Mouse (Mus musculus): ENCODE data around the gene Ddb2. TPM values are rescaled to one million over a fixed set of nuclear protein-coding genes. Genes with fewer than 3 reads are reported as not detected.

Gene Ddb2
- total RNA-seq, 1 experiment, result 10.4 TPM

DNA sequence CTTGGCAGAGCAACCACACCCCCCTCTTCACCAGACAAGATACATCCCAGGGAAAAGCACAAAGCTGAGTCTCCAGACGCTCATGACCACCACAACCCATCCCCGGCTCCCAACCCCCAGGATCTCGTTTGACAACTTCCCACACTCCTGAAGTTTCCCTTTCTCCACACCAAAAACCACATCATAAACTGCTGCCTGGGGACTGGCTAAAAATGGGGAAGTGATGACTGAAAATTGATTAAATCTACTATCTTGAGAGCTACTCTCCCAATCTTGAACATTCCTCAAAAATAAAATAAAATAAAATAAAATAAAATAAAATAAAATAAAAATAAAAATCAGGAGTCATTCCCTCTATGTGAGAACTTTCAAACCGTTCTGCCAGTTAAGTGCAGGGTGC lies 73.8 kb downstream of the Ddb2 start:
- Histone ChIP-seq H3K4me1 (ENCODE audit: control insufficient read depth in 2 of 2, insufficient read depth in 2 of 2, low read length in 2 of 2, poor library complexity in 1 of 2) (no peaks in the 10 kb centered on the region), H3K27ac (ENCODE audit: insufficient read depth, low read depth, low read length, poor library complexity, severe bottlenecking) (no peak overlapping the region), H3K9ac (ENCODE audit: insufficient read depth, low read depth, low read length, poor library complexity, severe bottlenecking) (no peak overlapping the region), H3K4me3 (ENCODE audit: insufficient read depth in 1 of 2, low read depth in 1 of 2, low read length in 2 of 2, poor library complexity in 1 of 2, severe bottlenecking in 1 of 2) (no peak overlapping the region), H3K9me3 (ENCODE audit: control insufficient read depth, insufficient read depth, low read depth, low read length) (no peaks in the 10 kb centered on the region), H3K36me3 (ENCODE audit: control insufficient read depth, insufficient read depth, low read length, poor library complexity, severe bottlenecking) (no peaks in the 10 kb centered on the region)
- no peak for DNase-seq (ENCODE audit: low read depth, low spot score)
- in situ Hi-C loops (cut with MboI; ENCODE audit: low sequenced_read_pairs in 2 of 2, unreplicated experiment in 2 of 2), result no loop called here
- no peak for TF ChIP-seq HCFC1 (IDR thresholded peaks at IDR 0.05; ENCODE audit: borderline replicate concordance, insufficient read depth, low read length)
- TF ChIP-seq ZNF384 (IDR thresholded peaks at IDR 0.05; ENCODE audit: low read depth, low read length), result no peak
- TF ChIP-seq CHD2 (IDR thresholded peaks at IDR 0.05; ENCODE audit: low read depth, low read length), result no peak
- no peak for TF ChIP-seq ZC3H11A (IDR thresholded peaks at IDR 0.05; ENCODE audit: borderline replicate concordance, low read depth, low read length)
- TF ChIP-seq MAFK (IDR thresholded peaks at IDR 0.05; ENCODE audit: insufficient read depth, low read depth, low read length), result no peak

Other genes with a start within 250 kb of the Ddb2 start
- gene Rapsn, start 201.4 kb downstream of the Ddb2 start, total RNA-seq (2012; rRNA removed), result 1.1 and 2.4 TPM in 2 replicates
- gene Psmc3, start 183.0 kb downstream of the Ddb2 start, total RNA-seq (2012; rRNA removed), result 226 and 262 TPM in 2 replicates
- 18.3 and 20.1 TPM in 2 replicates for gene Slc39a13, start 166.6 kb downstream of the Ddb2 start, total RNA-seq (2012; rRNA removed)
- 0.31 and 0.32 TPM in 2 replicates for gene Spi1, start 154.6 kb downstream of the Ddb2 start, total RNA-seq (2012; rRNA removed)
- 0.62 and 0.90 TPM in 2 replicates for gene Mybpc3, start 118.8 kb downstream of the Ddb2 start, total RNA-seq (2012; rRNA removed)
- 6.7 and 7.8 TPM in 2 replicates for gene Madd, start 53.1 kb downstream of the Ddb2 start, total RNA-seq (2012; rRNA removed)
- 0.90 and 1.4 TPM in 2 replicates for gene Nr1h3, start 34.1 kb downstream of the Ddb2 start, total RNA-seq (2012; rRNA removed)
- 12.9 and 19.6 TPM in 2 replicates for gene Acp2, start 34.1 kb downstream of the Ddb2 start, total RNA-seq (2012; rRNA removed)
- gene Pacsin3, start 19.0 kb upstream of the Ddb2 start, total RNA-seq (2012; rRNA removed), result 11.1 and 18.4 TPM in 2 replicates
- gene Arfgap2, start 28.0 kb upstream of the Ddb2 start, total RNA-seq (2012; rRNA removed), result 40.7 and 46.8 TPM in 2 replicates
- 10.3 and 12.4 TPM in 2 replicates for gene 1110051M20Rik, start 207.7 kb upstream of the Ddb2 start, total RNA-seq (2012; rRNA removed)
- gene Lrp4, start 220.5 kb upstream of the Ddb2 start, total RNA-seq (2012; rRNA removed), result 14.2 and 23.4 TPM in 2 replicates